Mouse (Mus musculus): Measurements from ENCODE around the gene Runx2.

Gene Runx2

GRCm38 (mm10) chr17:44722103-44722792, 92.3 kb downstream of the Runx2 start:
- in situ Hi-C loops (cut with MboI; ENCODE audit: unreplicated experiment in 2 of 2) = no loop called here

- in situ Hi-C loops (cut with MboI; ENCODE audit: unreplicated experiment in 2 of 2) = no loop called here
Observed at GRCm38 (mm10) chr17:44718591-44718990, 96.0 kb downstream of the Runx2 start.

GRCm38 (mm10) chr17:44718036-44718435, 96.6 kb downstream of the Runx2 start:
- in situ Hi-C loops (cut with MboI; ENCODE audit: unreplicated experiment in 2 of 2) = no loop called here

GRCm38 (mm10) chr17:44714116-44714515, 100.5 kb downstream of the Runx2 start:
- in situ Hi-C loops (cut with MboI; ENCODE audit: unreplicated experiment in 2 of 2) = no loop called here

GRCm38 (mm10) chr17:44713404-44713803, 101.2 kb downstream of the Runx2 start:
- in situ Hi-C loops (cut with MboI; ENCODE audit: unreplicated experiment in 2 of 2) = no loop called here

- in situ Hi-C loops (cut with MboI; ENCODE audit: unreplicated experiment in 2 of 2) = no loop called here
Observed at GRCm38 (mm10) chr17:44709516-44710252, 104.9 kb downstream of the Runx2 start.

- in situ Hi-C loops (cut with MboI; ENCODE audit: unreplicated experiment in 2 of 2) = no loop called here
Observed at GRCm38 (mm10) chr17:44707956-44708355, 106.6 kb downstream of the Runx2 start.

- in situ Hi-C loops (cut with MboI; ENCODE audit: unreplicated experiment in 2 of 2) = no loop called here
Observed at GRCm38 (mm10) chr17:44706531-44706930, 108.1 kb downstream of the Runx2 start.

- in situ Hi-C loops (cut with MboI; ENCODE audit: unreplicated experiment in 2 of 2) = no loop called here
Observed at GRCm38 (mm10) chr17:44702506-44703298, 111.9 kb downstream of the Runx2 start.

GRCm38 (mm10) chr17:44701531-44701930, 113.1 kb downstream of the Runx2 start:
- in situ Hi-C loops (cut with MboI; ENCODE audit: unreplicated experiment in 2 of 2) = no loop called here

- in situ Hi-C loops (cut with MboI; ENCODE audit: unreplicated experiment in 2 of 2) = no loop called here
Observed at GRCm38 (mm10) chr17:44700326-44700725, 114.3 kb downstream of the Runx2 start.

- in situ Hi-C loops (cut with MboI; ENCODE audit: unreplicated experiment in 2 of 2) = no loop called here
Observed at GRCm38 (mm10) chr17:44697053-44697452, 117.5 kb downstream of the Runx2 start.

GRCm38 (mm10) chr17:44693552-44693951, 121.0 kb downstream of the Runx2 start:
- in situ Hi-C loops (cut with MboI; ENCODE audit: unreplicated experiment in 2 of 2) = no loop called here

GRCm38 (mm10) chr17:44691517-44691916, 123.1 kb downstream of the Runx2 start:
- in situ Hi-C loops (cut with MboI; ENCODE audit: unreplicated experiment in 2 of 2) = no loop called here

GRCm38 (mm10) chr17:44690410-44691035, 124.1 kb downstream of the Runx2 start:
- in situ Hi-C loops (cut with MboI; ENCODE audit: unreplicated experiment in 2 of 2) = no loop called here

- in situ Hi-C loops (cut with MboI; ENCODE audit: unreplicated experiment in 2 of 2) = no loop called here
Observed at GRCm38 (mm10) chr17:44688306-44688705, 126.3 kb downstream of the Runx2 start.

- in situ Hi-C loops (cut with MboI; ENCODE audit: unreplicated experiment in 2 of 2) = no loop called here
Observed at GRCm38 (mm10) chr17:44685514-44685913, 129.1 kb downstream of the Runx2 start.

- in situ Hi-C loops (cut with MboI; ENCODE audit: unreplicated experiment in 2 of 2) = no loop called here
Observed at GRCm38 (mm10) chr17:44683026-44683425, 131.6 kb downstream of the Runx2 start.

GRCm38 (mm10) chr17:44677782-44678181, 136.8 kb downstream of the Runx2 start:
- in situ Hi-C loops (cut with MboI; ENCODE audit: unreplicated experiment in 2 of 2) = no loop called here

- in situ Hi-C loops (cut with MboI; ENCODE audit: unreplicated experiment in 2 of 2) = no loop called here
Observed at GRCm38 (mm10) chr17:44672806-44673205, 141.8 kb downstream of the Runx2 start.
